Mouse (Mus musculus): ENCODE results near the gene Chchd3. TPM values are rescaled to one million over a fixed set of nuclear protein-coding genes. Genes with fewer than 3 reads are reported as not detected.
A peak's percentile ranks its signal among the peaks of the same experiment; 100 is the strongest.

The Chchd3 gene
- 107 and 113 TPM in 2 replicates for polyA plus RNA-seq (2015; fragmentation: Nextera tagmentation; extraction: Ambion mirVana)

DNA sequence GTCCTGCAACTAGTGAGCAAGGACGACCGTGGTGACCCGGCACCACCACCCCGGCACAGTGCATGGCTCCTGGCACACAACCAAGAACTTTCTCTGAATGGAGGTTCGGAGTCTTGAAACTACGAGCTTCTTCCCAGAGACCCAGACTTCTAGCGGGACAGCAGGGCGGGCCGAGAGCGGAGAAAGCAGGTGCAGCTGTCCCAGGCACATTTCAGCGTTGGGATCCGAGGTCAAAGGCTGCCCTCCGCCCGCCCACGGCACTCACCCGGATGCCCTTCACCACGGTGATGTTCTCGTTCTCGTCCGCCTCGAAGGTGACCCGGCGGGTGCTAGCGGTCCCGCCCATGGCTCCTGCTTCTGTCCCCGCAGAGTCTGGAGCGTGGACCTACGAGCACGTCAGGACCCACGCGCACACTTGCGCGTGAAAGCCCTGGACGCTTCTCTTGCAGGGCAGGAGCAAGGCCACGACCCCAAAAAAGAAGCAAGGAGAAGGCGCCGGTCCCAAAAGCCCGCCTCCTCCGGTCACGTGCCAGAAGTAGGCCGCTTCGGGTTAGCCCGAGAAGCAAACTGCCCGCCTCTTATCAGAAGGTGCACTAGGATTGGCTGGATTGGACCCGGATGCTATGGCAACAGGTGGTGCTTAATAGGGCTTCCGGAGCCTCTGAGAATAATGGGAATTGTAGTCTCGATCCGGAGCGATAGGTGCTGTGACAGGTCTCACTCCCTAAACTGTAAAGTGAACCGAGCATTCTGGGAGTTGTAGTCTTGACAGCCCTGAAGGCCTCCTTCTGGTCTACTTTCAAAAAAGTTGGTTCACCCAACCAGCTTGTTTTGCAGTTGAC is at the start of gene Chchd3:
Gene Chchd3, minus strand, starts transcription at position 526 of the 842 bp plus-strand sequence.
- WGBS, result under 1% methylated on average over 50 of the region's 50 CpGs
- peak; percentile 100 for ATAC-seq (ENCODE audit: insufficient read depth, low FRiP score)
- H3K9me3 ChIP-seq (replicated peaks; ENCODE audit: control insufficient read depth, low read length), result no peaks in the 10 kb centered on the region
- H3K27ac ChIP-seq (ENCODE audit: low read length), result peak within 1 kb of the TSS; percentile 67
- peaks cover 6% of the 10 kb centered on the region for H3K4me1 ChIP-seq (ENCODE audit: control insufficient read depth, insufficient read depth, low read length)
- no peaks in the 10 kb centered on the region for H3K36me3 ChIP-seq (ENCODE audit: control insufficient read depth, insufficient read depth, low read length)
- H3K27me3 ChIP-seq (ENCODE audit: control insufficient read depth, insufficient read depth, low read length), result no peaks in the 10 kb centered on the region
- peak within 1 kb of the TSS; percentile 72 for H3K4me2 ChIP-seq (ENCODE audit: low read depth, low read length)
- H3K9ac ChIP-seq (ENCODE audit: low read length), result peak within 1 kb of the TSS; percentile 78
- peak within 1 kb of the TSS; percentile 86 for H3K4me3 ChIP-seq (replicated peaks; ENCODE audit: low read length)

DNA sequence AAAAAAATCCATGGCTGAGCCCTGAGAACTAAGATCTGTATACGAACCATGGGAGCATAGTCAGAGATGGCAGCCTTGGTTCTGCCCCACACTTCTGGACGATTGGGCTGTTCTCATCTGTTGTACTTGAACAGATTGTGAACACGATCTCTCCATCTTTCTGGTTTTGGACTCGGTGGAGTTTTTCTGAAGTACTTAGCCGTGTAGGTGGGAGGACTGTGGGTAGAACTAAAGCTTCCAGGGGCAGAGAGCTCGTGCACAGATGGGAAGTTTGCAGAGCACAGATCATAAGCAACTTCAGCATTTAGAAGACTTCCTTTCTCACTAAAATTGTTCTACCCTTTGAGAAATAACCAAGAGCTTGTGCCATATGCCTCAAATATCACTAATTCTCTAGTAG is 44.6 kb upstream of the Chchd3 start:
- Histone ChIP-seq H3K27ac (ENCODE audit: low read length) (no peak overlapping the region), H3K36me3 (ENCODE audit: control insufficient read depth, insufficient read depth, low read length) (no peaks in the 10 kb centered on the region), H3K9me3 (replicated peaks; ENCODE audit: control insufficient read depth, low read length) (no peaks in the 10 kb centered on the region), H3K27me3 (ENCODE audit: control insufficient read depth, insufficient read depth, low read length) (no peaks in the 10 kb centered on the region), H3K4me3 (replicated peaks; ENCODE audit: low read length) (no peak overlapping the region), H3K9ac (ENCODE audit: low read length) (no peak overlapping the region), H3K4me2 (ENCODE audit: low read depth, low read length) (no peak overlapping the region), H3K4me1 (ENCODE audit: control insufficient read depth, insufficient read depth, low read length) (no peaks in the 10 kb centered on the region)
- no peak for ATAC-seq (ENCODE audit: insufficient read depth, low FRiP score)
- 82% methylated on average over 6 of the region's 6 CpGs for WGBS

DNA sequence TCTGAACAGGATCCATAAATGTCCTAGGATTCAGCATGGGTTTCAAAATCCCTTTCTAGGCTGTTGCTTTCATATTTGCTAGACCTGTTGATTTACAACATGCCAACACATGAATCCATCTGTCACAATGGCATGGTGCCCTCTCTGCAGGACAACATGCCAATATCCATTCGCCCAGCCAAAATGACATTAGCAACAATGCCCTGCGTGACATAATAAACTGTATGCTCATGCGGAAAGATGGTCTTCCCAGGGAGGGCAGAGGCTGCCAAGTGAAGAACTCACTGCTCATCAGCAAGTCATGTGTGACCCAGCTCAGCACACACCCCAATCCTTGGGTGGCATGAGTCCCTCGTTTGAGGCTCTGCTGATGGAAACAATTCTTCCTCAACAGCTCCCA is 38.8 kb upstream of the Chchd3 start:
- no peak for ATAC-seq (ENCODE audit: insufficient read depth, low FRiP score)
- H3K27me3 ChIP-seq (ENCODE audit: control insufficient read depth, insufficient read depth, low read length), result no peaks in the 10 kb centered on the region
- H3K4me3 ChIP-seq (replicated peaks; ENCODE audit: low read length), result no peak overlapping the region
- 88% methylated on average over 4 of the region's 4 CpGs for WGBS
- H3K36me3 ChIP-seq (ENCODE audit: control insufficient read depth, insufficient read depth, low read length), result no peaks in the 10 kb centered on the region
- no peak overlapping the region for H3K4me2 ChIP-seq (ENCODE audit: low read depth, low read length)
- H3K27ac ChIP-seq (ENCODE audit: low read length), result no peak overlapping the region
- H3K4me1 ChIP-seq (ENCODE audit: control insufficient read depth, insufficient read depth, low read length), result no peaks in the 10 kb centered on the region
- H3K9me3 ChIP-seq (replicated peaks; ENCODE audit: control insufficient read depth, low read length), result no peaks in the 10 kb centered on the region
- no peak overlapping the region for H3K9ac ChIP-seq (ENCODE audit: low read length)

DNA sequence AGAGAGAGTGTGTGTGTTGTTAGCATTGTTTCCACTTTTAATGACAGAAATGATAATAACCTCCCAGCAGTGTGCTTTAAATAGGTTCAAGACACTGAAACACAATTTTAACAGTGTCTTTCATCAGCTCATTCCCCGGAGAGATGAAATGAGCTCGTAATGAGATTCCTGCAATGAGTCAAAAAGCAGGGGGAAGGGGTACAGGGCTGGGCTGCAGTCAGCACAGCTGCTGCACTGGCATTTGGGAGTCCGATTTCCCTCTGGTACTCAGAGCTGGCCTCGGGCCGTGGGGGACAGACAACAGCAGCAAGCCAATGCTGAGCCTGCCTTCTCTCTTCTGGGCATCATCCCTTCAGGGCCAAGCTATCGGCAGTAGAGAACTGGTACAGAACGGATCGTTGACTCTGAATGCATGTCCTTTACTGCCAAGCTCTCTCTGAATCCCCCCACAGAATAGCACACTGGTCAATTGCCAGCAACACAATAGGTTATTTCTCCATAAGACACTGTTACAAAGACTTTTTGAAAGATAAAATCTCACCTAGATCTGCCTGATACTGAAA is 34.7 kb upstream of the Chchd3 start:
- Histone ChIP-seq H3K4me2 (ENCODE audit: low read depth, low read length) (no peak overlapping the region), H3K27ac (ENCODE audit: low read length) (no peak overlapping the region), H3K4me1 (ENCODE audit: control insufficient read depth, insufficient read depth, low read length) (no peaks in the 10 kb centered on the region), H3K36me3 (ENCODE audit: control insufficient read depth, insufficient read depth, low read length) (no peaks in the 10 kb centered on the region), H3K4me3 (replicated peaks; ENCODE audit: low read length) (no peak overlapping the region), H3K9me3 (replicated peaks; ENCODE audit: control insufficient read depth, low read length) (no peaks in the 10 kb centered on the region), H3K9ac (ENCODE audit: low read length) (no peak overlapping the region), H3K27me3 (ENCODE audit: control insufficient read depth, insufficient read depth, low read length) (no peaks in the 10 kb centered on the region)
- no peak for ATAC-seq (ENCODE audit: insufficient read depth, low FRiP score)
- WGBS, result 76% methylated on average over 8 of the region's 8 CpGs

DNA sequence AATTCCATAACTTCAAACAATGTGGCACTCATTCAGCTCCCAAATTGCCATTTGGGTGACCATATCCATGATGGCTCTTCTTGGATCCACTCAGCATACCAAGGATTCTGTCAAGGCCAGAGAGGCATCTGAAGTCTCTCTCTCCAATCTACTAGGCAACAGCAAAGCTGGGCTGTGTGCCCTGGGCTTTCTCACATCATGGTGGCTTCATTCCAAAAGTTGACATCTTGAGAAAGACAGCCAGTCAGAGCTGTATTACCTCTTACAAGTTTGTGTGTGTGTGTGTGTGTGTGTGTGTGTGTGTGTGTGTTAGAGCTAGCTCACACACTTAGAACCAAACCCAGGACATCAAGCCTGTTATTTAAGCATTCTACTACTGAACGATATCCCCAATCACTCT is 20.1 kb upstream of the Chchd3 start:
- no peak for ATAC-seq (ENCODE audit: insufficient read depth, low FRiP score)
- no peak overlapping the region for H3K4me2 ChIP-seq (ENCODE audit: low read depth, low read length)
- H3K36me3 ChIP-seq (ENCODE audit: control insufficient read depth, insufficient read depth, low read length), result no peaks in the 10 kb centered on the region
- H3K9ac ChIP-seq (ENCODE audit: low read length), result no peak overlapping the region
- 93% methylated on average over 1 of the region's 1 CpGs for WGBS
- H3K27me3 ChIP-seq (ENCODE audit: control insufficient read depth, insufficient read depth, low read length), result no peaks in the 10 kb centered on the region
- H3K27ac ChIP-seq (ENCODE audit: low read length), result no peak overlapping the region
- H3K4me3 ChIP-seq (replicated peaks; ENCODE audit: low read length), result no peak overlapping the region
- H3K4me1 ChIP-seq (ENCODE audit: control insufficient read depth, insufficient read depth, low read length), result no peaks in the 10 kb centered on the region
- no peaks in the 10 kb centered on the region for H3K9me3 ChIP-seq (replicated peaks; ENCODE audit: control insufficient read depth, low read length)

DNA sequence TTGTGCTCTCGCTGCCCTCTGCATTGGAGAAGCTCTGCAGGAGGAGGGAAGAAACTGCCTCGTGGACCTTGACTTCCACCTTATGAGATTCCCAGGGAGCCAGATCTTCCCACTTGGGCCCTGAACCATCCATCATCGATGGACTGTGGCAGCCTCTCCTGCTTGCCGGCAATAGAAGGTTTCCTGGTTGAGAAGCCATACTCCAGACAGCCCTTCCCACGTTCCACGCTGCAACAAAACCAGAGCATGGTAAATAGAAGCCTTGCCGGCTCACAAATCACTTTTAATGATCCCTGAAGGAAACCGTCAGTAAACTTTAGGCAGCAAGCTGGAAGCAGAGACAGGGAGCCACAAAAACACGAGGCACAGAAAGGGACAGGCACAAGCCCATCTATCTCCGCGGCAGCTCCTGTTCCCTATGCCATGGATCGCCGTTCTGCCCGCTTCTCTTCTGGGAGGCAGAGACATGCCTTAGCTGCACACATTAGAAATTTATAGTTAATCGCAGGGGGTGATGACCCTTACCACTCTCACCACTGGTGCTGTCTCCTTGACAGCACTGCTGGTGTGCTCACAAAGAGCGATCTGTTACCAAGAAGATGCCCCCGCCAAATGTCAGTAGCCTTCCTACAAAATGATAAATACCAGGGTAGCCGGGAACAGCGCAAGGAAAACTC is 18.3 kb upstream of the Chchd3 start:
- H3K36me3 ChIP-seq (ENCODE audit: control insufficient read depth, insufficient read depth, low read length), result no peaks in the 10 kb centered on the region
- 50% methylated on average over 19 of the region's 19 CpGs for WGBS
- no peaks in the 10 kb centered on the region for H3K27me3 ChIP-seq (ENCODE audit: control insufficient read depth, insufficient read depth, low read length)
- no peaks in the 10 kb centered on the region for H3K4me1 ChIP-seq (ENCODE audit: control insufficient read depth, insufficient read depth, low read length)
- no peak overlapping the region for H3K4me3 ChIP-seq (replicated peaks; ENCODE audit: low read length)
- H3K4me2 ChIP-seq (ENCODE audit: low read depth, low read length), result no peak overlapping the region
- no peak overlapping the region for H3K9ac ChIP-seq (ENCODE audit: low read length)
- H3K9me3 ChIP-seq (replicated peaks; ENCODE audit: control insufficient read depth, low read length), result no peaks in the 10 kb centered on the region
- no peak for ATAC-seq (ENCODE audit: insufficient read depth, low FRiP score)
- H3K27ac ChIP-seq (ENCODE audit: low read length), result no peak overlapping the region

DNA sequence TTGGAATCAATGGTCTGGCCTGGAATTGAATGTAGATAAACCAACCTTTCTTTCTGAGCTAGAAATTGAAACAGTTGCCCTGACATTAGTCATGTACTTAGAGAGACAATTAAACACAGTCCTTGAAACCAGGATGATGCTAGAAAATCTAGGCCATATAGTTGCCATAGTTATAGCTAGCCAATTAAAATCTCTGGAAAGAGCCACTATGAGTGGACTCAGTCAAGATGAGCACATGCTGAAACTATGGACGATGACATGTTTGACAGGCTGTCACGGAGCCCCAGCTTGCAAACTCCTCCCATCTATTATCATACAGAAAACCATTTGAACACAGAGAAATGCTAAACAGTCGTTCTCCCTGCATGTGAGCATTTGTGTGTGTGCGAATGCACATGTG is 6.4 kb upstream of the Chchd3 start:
- no peak overlapping the region for H3K27ac ChIP-seq (ENCODE audit: low read length)
- H3K9me3 ChIP-seq (replicated peaks; ENCODE audit: control insufficient read depth, low read length), result no peaks in the 10 kb centered on the region
- WGBS, result 67% methylated on average over 4 of the region's 4 CpGs
- no peak overlapping the region for H3K4me3 ChIP-seq (replicated peaks; ENCODE audit: low read length)
- H3K36me3 ChIP-seq (ENCODE audit: control insufficient read depth, insufficient read depth, low read length), result no peaks in the 10 kb centered on the region
- H3K27me3 ChIP-seq (ENCODE audit: control insufficient read depth, insufficient read depth, low read length), result no peaks in the 10 kb centered on the region
- no peaks in the 10 kb centered on the region for H3K4me1 ChIP-seq (ENCODE audit: control insufficient read depth, insufficient read depth, low read length)
- ATAC-seq (ENCODE audit: insufficient read depth, low FRiP score), result no peak
- no peak overlapping the region for H3K9ac ChIP-seq (ENCODE audit: low read length)
- no peak overlapping the region for H3K4me2 ChIP-seq (ENCODE audit: low read depth, low read length)

DNA sequence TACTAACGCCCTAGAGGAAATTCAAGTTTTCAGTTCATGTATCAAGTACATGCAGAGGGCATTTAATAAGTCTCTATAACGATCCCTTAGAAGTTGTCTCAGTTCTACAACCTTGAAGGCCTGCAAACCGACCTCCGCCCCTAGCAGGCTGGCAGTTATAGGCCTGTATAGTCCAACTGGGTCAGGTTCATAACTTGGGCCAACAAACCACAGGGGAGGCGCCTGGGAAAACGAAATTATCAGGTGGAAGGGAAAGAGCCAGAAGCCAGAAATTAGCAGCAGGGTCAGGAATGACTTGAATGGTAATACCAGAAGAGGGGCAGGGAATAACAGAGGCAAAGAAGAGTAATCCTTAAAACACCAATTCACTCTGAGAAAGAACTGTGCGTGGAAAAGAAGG is 784 bp downstream of the Chchd3 start:
- H3K9ac ChIP-seq (ENCODE audit: low read length), result peak overlapping the region; percentile 78
- no peaks in the 10 kb centered on the region for H3K27me3 ChIP-seq (ENCODE audit: control insufficient read depth, insufficient read depth, low read length)
- peaks cover 6% of the 10 kb centered on the region for H3K4me1 ChIP-seq (ENCODE audit: control insufficient read depth, insufficient read depth, low read length)
- no peak for ATAC-seq (ENCODE audit: insufficient read depth, low FRiP score)
- peak overlapping the region; percentile 86 for H3K4me3 ChIP-seq (replicated peaks; ENCODE audit: low read length)
- WGBS, result 33% methylated on average over 7 of the region's 7 CpGs
- no peaks in the 10 kb centered on the region for H3K36me3 ChIP-seq (ENCODE audit: control insufficient read depth, insufficient read depth, low read length)
- H3K4me2 ChIP-seq (ENCODE audit: low read depth, low read length), result peak overlapping the region; percentile 72
- no peaks in the 10 kb centered on the region for H3K9me3 ChIP-seq (replicated peaks; ENCODE audit: control insufficient read depth, low read length)
- H3K27ac ChIP-seq (ENCODE audit: low read length), result no peak overlapping the region

DNA sequence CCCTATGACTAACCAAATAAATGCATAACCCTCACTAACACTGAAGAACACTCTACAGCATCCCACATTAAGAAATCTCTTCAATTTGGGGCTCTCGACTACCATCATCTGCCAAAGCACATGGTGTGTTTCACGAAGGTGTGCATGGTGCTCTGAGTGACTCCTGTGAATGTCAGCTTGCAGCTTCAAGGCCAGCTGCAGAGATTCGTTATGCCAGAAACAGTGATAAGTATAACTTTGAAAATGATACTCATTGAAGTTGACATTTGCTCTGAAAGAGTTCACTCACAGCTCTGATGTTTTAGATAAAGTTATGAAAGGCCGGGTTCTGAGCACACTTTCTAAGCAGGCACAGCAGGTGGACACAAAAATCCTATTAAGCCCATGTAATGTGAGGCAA is 3.7 kb downstream of the Chchd3 start:
- H3K27ac ChIP-seq (ENCODE audit: low read length), result no peak overlapping the region
- WGBS, result 73% methylated on average over 4 of the region's 4 CpGs
- peaks cover 10% of the 10 kb centered on the region for H3K4me1 ChIP-seq (ENCODE audit: control insufficient read depth, insufficient read depth, low read length)
- no peaks in the 10 kb centered on the region for H3K9me3 ChIP-seq (replicated peaks; ENCODE audit: control insufficient read depth, low read length)
- no peaks in the 10 kb centered on the region for H3K27me3 ChIP-seq (ENCODE audit: control insufficient read depth, insufficient read depth, low read length)
- no peaks in the 10 kb centered on the region for H3K36me3 ChIP-seq (ENCODE audit: control insufficient read depth, insufficient read depth, low read length)
- H3K4me3 ChIP-seq (replicated peaks; ENCODE audit: low read length), result no peak overlapping the region
- no peak overlapping the region for H3K9ac ChIP-seq (ENCODE audit: low read length)
- ATAC-seq (ENCODE audit: insufficient read depth, low FRiP score), result no peak
- no peak overlapping the region for H3K4me2 ChIP-seq (ENCODE audit: low read depth, low read length)
